Mouse (Mus musculus) heart, embryonic 11.5 days (tissue): ENCODE measurements around the gene Zik1. TPM values are rescaled to one million over a fixed set of nuclear protein-coding genes. Genes with fewer than 3 reads are reported as not detected.
A peak's percentile ranks its signal among the peaks of the same experiment; 100 is the strongest.

Experiments used
- ATAC-seq: fragments of 200-750 bp; cut with Nextera tagmentation; replicated peaks from 2 replicates; pipeline ENCODE4 v1.8.0; 2017; ENCODE audit warnings: moderate library complexity; ENCODE audit not compliant: insufficient number of reproducible peaks, low FRiP score, low TSS enrichment
- H3K27ac ChIP-seq: fragments of 300-500 bp; sonication (generic); 2 replicates; pipeline ENCODE4 v1.5.1; 2014; ENCODE audit warnings: mild to moderate bottlenecking, low read depth, low read length
- H3K27me3 ChIP-seq: fragments of 300-500 bp; sonication (generic); 2 replicates; pipeline ENCODE4 v1.6.1; 2014; ENCODE audit warnings: mild to moderate bottlenecking, low read length, mixed read lengths; ENCODE audit not compliant: control insufficient read depth, insufficient read depth
- H3K36me3 ChIP-seq: fragments of 300-500 bp; sonication (generic); 2 replicates; pipeline ENCODE4 v1.6.1; 2014; ENCODE audit warnings: mild to moderate bottlenecking, low read length, moderate library complexity, mixed read lengths; ENCODE audit not compliant: control insufficient read depth, insufficient read depth
- H3K4me1 ChIP-seq: fragments of 300-500 bp; sonication (generic); 2 replicates; pipeline ENCODE4 v1.6.1; 2014; ENCODE audit warnings: low read length; ENCODE audit not compliant: control insufficient read depth, insufficient read depth
- H3K4me2 ChIP-seq: fragments of 300-500 bp; sonication (generic); 2 replicates; pipeline ENCODE4 v1.6.1; 2014; ENCODE audit warnings: mild to moderate bottlenecking, moderate library complexity
- H3K4me3 ChIP-seq: fragments of 300-500 bp; sonication (generic); 2 replicates; pipeline ENCODE4 v1.5.1; 2014; ENCODE audit warnings: low read depth, low read length
- H3K9ac ChIP-seq: fragments of 300-500 bp; sonication (generic); 2 replicates; pipeline ENCODE4 v1.6.1; 2014; ENCODE audit warnings: mild to moderate bottlenecking, low read depth, low read length, moderate library complexity
- H3K9me3 ChIP-seq: fragments of 300-500 bp; sonication (generic); replicated peaks from 2 replicates; pipeline ENCODE4 v1.6.1; 2016; ENCODE audit warnings: low read length; ENCODE audit not compliant: control insufficient read depth
- WGBS: fragments of 180-500 bp; shearing (Covaris S2); extraction: QIAGEN DNeasy Blood & Tissue Kit; methylation state at CpG from one replicate; pipeline ENCODE4 v1.1.7; 2014; ENCODE audit not compliant: insufficient replicate concordance; 5-methylcytosine and 5-hydroxymethylcytosine counted together
- polyA plus RNA-seq: library from polyadenylated mRNA; unstranded; fragments of >200 nt; fragmentation: Nextera tagmentation; extraction: Ambion mirVana; gene quantifications from 2 replicates; pipeline ENCODE4 v1.2.1, GENCODE M21; 2014

Gene Zik1
- 10.6 and 13.1 TPM in 2 replicates for polyA plus RNA-seq

DNA sequence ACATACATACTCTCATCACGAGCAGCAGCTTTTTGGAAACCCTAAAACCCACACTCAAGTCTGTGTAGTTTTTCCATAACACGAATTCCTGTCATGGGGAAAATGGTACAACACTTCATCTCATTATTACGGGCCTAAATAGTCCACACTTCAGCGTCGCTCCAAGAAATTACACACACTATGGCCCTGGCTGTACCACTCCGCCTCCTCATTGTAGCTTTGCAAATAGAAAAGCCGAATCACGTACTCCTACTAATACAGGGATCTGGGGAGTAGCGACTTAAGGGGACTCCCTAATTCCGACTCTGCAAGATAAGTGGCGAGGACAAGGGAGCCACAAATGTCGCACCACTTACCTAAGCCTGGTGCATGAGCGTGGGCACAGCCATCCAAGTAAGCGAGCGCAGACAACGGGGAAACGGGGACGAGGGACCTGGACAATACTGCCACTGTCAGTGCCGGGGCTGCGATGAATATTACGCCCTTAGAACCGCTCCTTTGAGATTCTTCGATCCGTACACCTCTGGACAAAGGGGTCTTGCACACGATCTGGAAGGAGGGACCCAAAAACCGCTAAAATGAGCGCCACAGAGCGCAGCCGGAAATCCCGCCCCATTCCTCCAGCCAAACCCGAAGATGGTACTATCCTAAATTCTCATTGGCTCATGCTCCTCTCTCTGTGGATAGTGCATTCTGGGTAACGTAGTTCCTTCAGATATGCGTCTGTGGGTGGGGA, at the start of gene Zik1:
Zik1 (minus strand) TSS at position 609 of the 736 bp plus-strand sequence.
- H3K9me3 ChIP-seq, result no peaks in the 10 kb centered on the region
- H3K27ac ChIP-seq, result no peak within 1 kb of the TSS
- 2% methylated on average over 33 of the region's 33 CpGs for WGBS
- H3K36me3 ChIP-seq, result peaks cover 20% of the 10 kb centered on the region
- 0 out of 2 replicates have a peak, but pooled peaks cover 5% of the 10 kb centered on the region for H3K4me1 ChIP-seq
- ATAC-seq, result peak; percentile 94
- peak within 1 kb of the TSS; percentile 73 for H3K4me2 ChIP-seq
- peak within 1 kb of the TSS; percentile 83 for H3K9ac ChIP-seq
- H3K27me3 ChIP-seq, result no peaks in the 10 kb centered on the region
- peak within 1 kb of the TSS; percentile 70 for H3K4me3 ChIP-seq

DNA sequence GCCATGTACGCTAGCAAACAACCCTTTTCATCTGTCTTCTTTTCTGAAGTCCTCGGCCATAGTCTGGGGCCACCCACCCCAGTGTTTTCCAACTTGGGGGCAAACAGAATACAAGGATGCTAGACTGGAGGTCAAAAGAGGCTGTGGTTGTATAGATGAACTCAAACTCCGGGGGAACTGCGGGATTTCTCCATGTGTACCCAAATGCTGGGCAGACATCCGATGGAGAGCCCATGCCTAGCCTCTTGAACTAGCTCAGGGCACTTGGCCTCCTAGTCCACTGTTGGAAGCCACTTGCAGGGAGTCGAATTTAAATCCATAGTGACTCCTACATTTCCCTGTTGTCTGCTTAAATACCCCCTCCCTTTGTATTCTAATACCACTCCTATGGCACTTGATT, 384 bp upstream of the Zik1 start:
- Histone ChIP-seq H3K9me3 (no peaks in the 10 kb centered on the region), H3K9ac (no peak overlapping the region; the same call in 1 of the 2 replicates), H3K4me3 (peak overlapping the region; percentile 70), H3K4me2 (peak overlapping the region; percentile 73), H3K4me1 (0 out of 2 replicates have a peak, but pooled peaks cover 5% of the 10 kb centered on the region), H3K27me3 (no peaks in the 10 kb centered on the region), H3K27ac (no peak overlapping the region), H3K36me3 (peaks cover 14% of the 10 kb centered on the region)
- 0 out of 2 replicates have a peak, but pooled peaks have one; percentile 3 for ATAC-seq
- WGBS, result 37% methylated on average over 6 of the region's 6 CpGs

DNA sequence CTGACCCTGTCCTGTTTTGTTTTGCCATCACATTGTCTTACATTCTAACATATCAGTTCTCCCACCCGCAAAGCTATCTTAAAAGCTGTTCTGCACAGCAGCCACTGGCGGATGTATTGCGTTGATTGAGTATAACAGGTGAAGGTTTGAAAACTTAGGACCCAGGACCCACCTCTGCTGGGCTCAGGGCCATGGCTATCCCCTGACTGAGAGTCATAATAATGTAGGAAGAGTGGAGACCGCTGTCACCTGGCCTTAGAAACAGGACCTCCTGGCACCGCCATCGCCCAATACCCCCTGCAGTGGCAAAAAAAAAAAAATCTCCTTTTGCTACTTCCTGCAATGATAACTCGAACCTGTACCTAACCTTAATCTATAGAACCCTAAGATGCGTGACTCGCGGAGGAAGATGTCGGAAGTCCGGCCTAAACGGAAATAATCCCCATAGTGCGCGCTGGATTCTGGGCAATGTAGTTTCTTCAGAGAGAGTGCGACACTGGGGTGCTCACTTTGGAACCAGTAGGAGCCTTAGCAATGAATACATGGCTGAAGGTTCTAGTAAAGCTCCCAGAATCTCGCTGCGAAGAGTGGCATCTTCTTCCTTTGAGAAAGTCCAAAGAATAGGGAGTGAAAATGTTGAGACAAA, 14.5 kb downstream of the Zik1 start:
- Histone ChIP-seq H3K4me3 (no peak overlapping the region), H3K9me3 (0 out of 2 replicates have a peak, but pooled peaks cover 3% of the 10 kb centered on the region), H3K27me3 (no peaks in the 10 kb centered on the region), H3K36me3 (no peaks in the 10 kb centered on the region), H3K9ac (no peak overlapping the region), H3K4me2 (peak overlapping the region; percentile 22; the same call in 1 of the 2 replicates), H3K27ac (no peak overlapping the region), H3K4me1 (no peaks in the 10 kb centered on the region)
- WGBS, result 58% methylated on average over 18 of the region's 18 CpGs
- no peak for ATAC-seq

DNA sequence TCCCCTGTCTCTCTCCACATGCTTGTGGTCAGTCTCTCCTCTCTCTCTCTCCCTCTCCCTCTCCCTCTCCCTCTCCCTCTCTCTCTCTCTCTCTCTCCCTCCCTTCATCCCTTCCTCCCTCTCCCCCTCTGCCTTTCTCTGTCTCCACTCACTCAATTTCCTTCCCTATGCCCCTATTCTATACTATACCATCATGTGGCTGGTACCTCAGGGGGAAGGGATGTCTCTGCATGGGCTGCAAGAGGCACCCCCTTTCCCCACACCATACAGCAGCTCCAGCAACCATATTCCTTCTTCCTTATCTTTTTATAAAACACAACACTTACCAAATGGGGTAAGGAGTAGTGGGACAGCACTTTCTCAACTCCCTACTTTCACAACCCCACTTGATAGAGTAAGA, 15.4 kb downstream of the Zik1 start:
- Histone ChIP-seq H3K4me1 (no peaks in the 10 kb centered on the region), H3K9me3 (0 out of 2 replicates have a peak, but pooled peaks cover 3% of the 10 kb centered on the region), H3K27ac (no peak overlapping the region), H3K36me3 (no peaks in the 10 kb centered on the region), H3K4me3 (no peak overlapping the region), H3K9ac (no peak overlapping the region), H3K27me3 (no peaks in the 10 kb centered on the region), H3K4me2 (no peak overlapping the region)
- ATAC-seq, result no peak

DNA sequence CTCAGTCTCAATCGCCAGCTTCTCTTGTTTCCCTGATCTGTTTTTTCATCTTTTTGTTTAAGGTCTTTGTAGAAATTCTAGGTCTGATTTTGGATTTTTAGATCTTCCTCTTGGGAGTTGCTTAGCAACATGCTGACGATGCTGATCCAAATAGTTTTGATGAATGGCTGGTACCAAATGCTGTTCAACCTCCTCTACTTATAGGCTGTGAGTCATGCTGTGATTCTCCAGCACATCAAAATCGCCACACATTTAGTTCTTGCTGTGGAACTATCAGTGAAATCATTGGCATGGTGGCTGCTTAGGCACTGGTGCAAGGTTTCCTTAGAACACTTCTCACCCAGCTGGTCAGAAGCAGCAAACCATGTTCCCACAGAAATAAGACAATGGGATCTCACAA, 37.0 kb downstream of the Zik1 start:
- peaks cover 14% of the 10 kb centered on the region; the same call in 1 of the 2 replicates for H3K9me3 ChIP-seq
- no peaks in the 10 kb centered on the region for H3K36me3 ChIP-seq
- H3K4me2 ChIP-seq, result no peak overlapping the region
- no peaks in the 10 kb centered on the region for H3K4me1 ChIP-seq
- no peak overlapping the region for H3K4me3 ChIP-seq
- H3K27ac ChIP-seq, result no peak overlapping the region
- H3K27me3 ChIP-seq, result no peaks in the 10 kb centered on the region
- 59% methylated on average over 3 of the region's 3 CpGs for WGBS
- no peak overlapping the region for H3K9ac ChIP-seq
- ATAC-seq, result no peak

DNA sequence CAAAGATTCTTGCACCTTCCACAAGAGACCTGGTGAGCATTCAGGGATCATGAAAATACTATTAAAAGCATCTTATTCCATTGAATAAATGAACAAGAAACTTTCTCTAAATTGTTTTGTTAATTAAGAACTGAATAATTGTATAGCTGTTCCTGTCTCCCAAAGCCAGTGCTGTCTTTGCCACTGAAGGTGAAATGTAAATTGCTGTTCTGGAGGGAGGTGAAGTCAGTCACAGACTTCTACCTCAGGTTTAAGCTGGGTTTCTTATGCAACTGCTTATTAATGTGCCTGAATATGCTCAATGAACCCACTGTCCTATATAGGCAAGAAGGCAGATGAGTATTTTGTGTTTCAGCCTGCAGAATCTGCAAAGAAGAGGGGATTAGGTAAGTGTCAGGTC, 52.2 kb downstream of the Zik1 start, which contains the start of gene Vmn1r67:
Vmn1r67 (plus strand) TSS at position 301 of the 400 bp plus-strand sequence.
- Histone ChIP-seq H3K36me3 (no peaks in the 10 kb centered on the region), H3K4me2 (no peak within 1 kb of the TSS), H3K4me1 (no peaks in the 10 kb centered on the region), H3K9ac (no peak within 1 kb of the TSS), H3K27ac (no peak within 1 kb of the TSS), H3K9me3 (peaks cover 9% of the 10 kb centered on the region), H3K4me3 (no peak within 1 kb of the TSS), H3K27me3 (no peaks in the 10 kb centered on the region)
- no peak for ATAC-seq

Other genes with a start within 250 kb of the Zik1 start
- gene Vmn1r66, start 217.4 kb downstream of the Zik1 start, polyA plus RNA-seq, result not detected in 2 replicates
- gene Vmn1r67, start 52.1 kb downstream of the Zik1 start, polyA plus RNA-seq, result not detected in 2 replicates
- not detected in 2 replicates for gene Vmn1r68, start 63.1 kb upstream of the Zik1 start, polyA plus RNA-seq
- not detected in 2 replicates for gene Vmn1r69, start 118.3 kb upstream of the Zik1 start, polyA plus RNA-seq
- gene Vmn1r70, start 136.1 kb upstream of the Zik1 start, polyA plus RNA-seq, result not detected in 2 replicates
- gene Nlrp4b, start 192.4 kb upstream of the Zik1 start, polyA plus RNA-seq, result not detected in 2 replicates